Mouse (Mus musculus) forebrain, embryonic 12.5 days (tissue): ENCODE data around the gene Srrm3. TPM values are rescaled to one million over a fixed set of nuclear protein-coding genes. Genes with fewer than 3 reads are reported as not detected.

Experiments
- ATAC-seq: fragments of 200-750 bp; cut with Nextera tagmentation; 2 replicates; pipeline ENCODE4 v1.8.0; 2017; ENCODE audit warnings: moderate TSS enrichment; ENCODE audit not compliant: low FRiP score
- H3K27ac ChIP-seq: fragments of 300-500 bp; sonication (generic); 2 replicates; pipeline ENCODE4 v1.5.1; 2016; ENCODE audit warnings: mild to moderate bottlenecking
- H3K27me3 ChIP-seq: fragments of 300-500 bp; sonication (generic); 2 replicates; pipeline ENCODE4 v1.6.1; 2016; ENCODE audit warnings: mild to moderate bottlenecking
- H3K36me3 ChIP-seq: fragments of 300-500 bp; sonication (generic); replicated peaks from 2 replicates; pipeline ENCODE4 v1.6.1; 2016; ENCODE audit warnings: mild to moderate bottlenecking
- H3K4me1 ChIP-seq: fragments of 300-500 bp; sonication (generic); 2 replicates; pipeline ENCODE4 v1.6.1; 2016
- H3K4me2 ChIP-seq: fragments of 300-500 bp; sonication (generic); 2 replicates; pipeline ENCODE4 v1.6.1; 2016; ENCODE audit warnings: mild to moderate bottlenecking, moderate library complexity
- H3K4me3 ChIP-seq: fragments of 300-500 bp; sonication (generic); replicated peaks from 2 replicates; pipeline ENCODE4 v1.5.1; 2016; ENCODE audit warnings: mild to moderate bottlenecking
- H3K9ac ChIP-seq: fragments of 300-500 bp; sonication (generic); 2 replicates; pipeline ENCODE4 v1.6.1; 2016; ENCODE audit warnings: mild to moderate bottlenecking
- H3K9me3 ChIP-seq: fragments of 300-500 bp; sonication (generic); 2 replicates; pipeline ENCODE4 v1.6.1; 2016
- WGBS: fragments of 180-500 bp; shearing (Covaris S2); methylation state at CpG from one replicate; pipeline ENCODE4 v1.1.7; 2016; 5-methylcytosine and 5-hydroxymethylcytosine counted together
- polyA plus RNA-seq: library from polyadenylated mRNA; unstranded; fragments of >200 nt; fragmentation: Nextera tagmentation; extraction: Ambion mirVana; gene quantifications from 2 replicates; pipeline ENCODE4 v1.2.1, GENCODE M21; 2016

Gene Srrm3
- polyA plus RNA-seq, 1 experiment from 2014 or later = 37.6 TPM

GRCm38 (mm10) chr5:135877180-135877579 lies 70.5 kb downstream of the Srrm3 start:
- Histone ChIP-seq H3K36me3 (no peaks in the 10 kb centered on the region), H3K4me2 (peak overlapping the region; percentile 58), H3K4me1 (peaks cover 23% of the 10 kb centered on the region), H3K9ac (no peak overlapping the region), H3K4me3 (peak overlapping the region; percentile 36; the same call in 1 of the 2 replicates), H3K27me3 (peaks cover 29% of the 10 kb centered on the region), H3K27ac (no peak overlapping the region), H3K9me3 (no peaks in the 10 kb centered on the region)
- WGBS = 25% methylated on average over 8 of the region's 8 CpGs
- no peak for ATAC-seq

DNA sequence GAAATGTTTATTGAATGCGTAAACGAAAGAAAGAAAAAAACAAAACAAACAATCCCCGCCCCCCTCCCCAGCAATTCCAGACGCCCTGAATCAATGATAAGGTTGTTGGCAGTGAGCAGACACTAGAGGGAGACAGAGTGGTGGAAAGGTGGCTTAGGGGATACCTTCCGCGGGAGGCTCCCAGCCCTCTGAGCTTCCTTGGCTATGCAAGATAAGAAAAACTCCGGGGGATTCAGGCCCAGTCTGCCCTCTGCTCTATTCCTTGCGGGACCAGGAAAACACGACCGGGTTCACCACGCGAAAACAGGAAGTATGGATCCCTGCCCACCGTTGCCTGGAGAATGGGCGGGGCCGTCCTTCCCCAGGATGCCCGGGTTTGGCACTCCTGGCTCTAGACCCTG lies 71.1 kb downstream of the Srrm3 start:
- H3K9me3 ChIP-seq = no peaks in the 10 kb centered on the region
- H3K9ac ChIP-seq = peak overlapping the region; percentile 51; the same call in 1 of the 2 replicates
- ATAC-seq = peak; percentile 62; the same call in 1 of the 2 replicates
- H3K4me1 ChIP-seq = peaks cover 22% of the 10 kb centered on the region
- H3K4me3 ChIP-seq = peak overlapping the region; percentile 36
- no peak overlapping the region for H3K27ac ChIP-seq
- WGBS = under 1% methylated on average over 16 of the region's 16 CpGs
- peak overlapping the region; percentile 58 for H3K4me2 ChIP-seq
- peaks cover 24% of the 10 kb centered on the region for H3K27me3 ChIP-seq
- H3K36me3 ChIP-seq = no peaks in the 10 kb centered on the region

DNA sequence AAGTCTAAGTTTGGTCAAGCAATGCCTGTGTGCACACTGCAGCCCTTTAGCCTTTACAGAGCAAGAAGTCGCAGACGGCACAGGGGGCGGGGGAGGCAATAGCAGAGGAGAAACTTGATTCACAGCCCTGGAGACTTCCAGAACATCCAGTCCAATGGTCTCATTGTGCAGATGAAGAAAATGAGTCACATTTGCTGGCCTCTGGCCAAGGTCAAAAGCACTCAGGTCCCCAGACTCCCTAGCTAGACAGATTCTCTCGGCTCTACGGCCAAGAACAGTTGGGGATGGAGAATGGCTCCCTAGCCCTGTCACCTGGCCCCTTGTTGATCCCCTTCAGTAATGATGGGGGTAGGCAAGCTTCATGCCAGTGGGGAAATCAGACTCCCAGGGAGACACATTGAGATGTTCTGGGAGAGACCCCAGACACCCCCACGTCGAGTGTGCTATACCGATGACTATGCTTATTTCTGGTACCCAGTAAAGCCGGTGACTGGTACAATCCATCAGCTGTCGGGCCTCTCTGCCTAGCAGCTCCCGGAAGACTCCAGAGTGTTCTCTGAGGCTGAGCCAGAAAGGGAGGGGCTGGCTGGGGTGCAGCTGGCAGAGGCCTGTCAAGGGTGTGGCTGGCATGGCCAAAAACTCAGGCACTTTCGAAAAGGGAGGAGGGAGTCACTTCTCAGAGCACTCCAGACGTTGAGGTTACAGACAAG lies 72.9 kb downstream of the Srrm3 start:
- no peaks in the 10 kb centered on the region for H3K9me3 ChIP-seq

GRCm38 (mm10) chr5:135884641-135885040 lies 78.0 kb downstream of the Srrm3 start:
- H3K9ac ChIP-seq = no peak overlapping the region
- peaks cover 18% of the 10 kb centered on the region for H3K4me1 ChIP-seq
- H3K27me3 ChIP-seq = peaks cover 38% of the 10 kb centered on the region
- no peaks in the 10 kb centered on the region for H3K9me3 ChIP-seq
- ATAC-seq = no peak
- WGBS = 70% methylated on average over 6 of the region's 6 CpGs
- no peak overlapping the region for H3K4me2 ChIP-seq
- H3K4me3 ChIP-seq = no peak overlapping the region
- no peaks in the 10 kb centered on the region for H3K36me3 ChIP-seq
- H3K27ac ChIP-seq = no peak overlapping the region

More for the DNA sequence above, 72.9 kb downstream of the Srrm3 start:
- Histone ChIP-seq H3K4me1 (peaks cover 17% of the 10 kb centered on the region), H3K36me3 (no peaks in the 10 kb centered on the region), H3K4me2 (no peak overlapping the region), H3K4me3 (no peak overlapping the region), H3K27me3 (peaks cover 8% of the 10 kb centered on the region), H3K27ac (no peak overlapping the region), H3K9ac (no peak overlapping the region)
- ATAC-seq = no peak
- WGBS = 66% methylated on average over 13 of the region's 13 CpGs

GRCm38 (mm10) chr5:135887675-135888102 lies 81.0 kb downstream of the Srrm3 start, which contains the start of gene Hspb1:
TSS of gene Hspb1 (plus strand) at chr5:135887919.
- WGBS = 3% methylated on average over 24 of the region's 24 CpGs
- Histone ChIP-seq H3K27ac (no peak within 1 kb of the TSS), H3K36me3 (no peaks in the 10 kb centered on the region), H3K27me3 (peaks cover 62% of the 10 kb centered on the region), H3K4me3 (peak within 1 kb of the TSS; percentile 24), H3K4me2 (peak within 1 kb of the TSS; percentile 43), H3K4me1 (peaks cover 14% of the 10 kb centered on the region), H3K9me3 (no peaks in the 10 kb centered on the region), H3K9ac (no peak within 1 kb of the TSS)
- no peak for ATAC-seq

DNA sequence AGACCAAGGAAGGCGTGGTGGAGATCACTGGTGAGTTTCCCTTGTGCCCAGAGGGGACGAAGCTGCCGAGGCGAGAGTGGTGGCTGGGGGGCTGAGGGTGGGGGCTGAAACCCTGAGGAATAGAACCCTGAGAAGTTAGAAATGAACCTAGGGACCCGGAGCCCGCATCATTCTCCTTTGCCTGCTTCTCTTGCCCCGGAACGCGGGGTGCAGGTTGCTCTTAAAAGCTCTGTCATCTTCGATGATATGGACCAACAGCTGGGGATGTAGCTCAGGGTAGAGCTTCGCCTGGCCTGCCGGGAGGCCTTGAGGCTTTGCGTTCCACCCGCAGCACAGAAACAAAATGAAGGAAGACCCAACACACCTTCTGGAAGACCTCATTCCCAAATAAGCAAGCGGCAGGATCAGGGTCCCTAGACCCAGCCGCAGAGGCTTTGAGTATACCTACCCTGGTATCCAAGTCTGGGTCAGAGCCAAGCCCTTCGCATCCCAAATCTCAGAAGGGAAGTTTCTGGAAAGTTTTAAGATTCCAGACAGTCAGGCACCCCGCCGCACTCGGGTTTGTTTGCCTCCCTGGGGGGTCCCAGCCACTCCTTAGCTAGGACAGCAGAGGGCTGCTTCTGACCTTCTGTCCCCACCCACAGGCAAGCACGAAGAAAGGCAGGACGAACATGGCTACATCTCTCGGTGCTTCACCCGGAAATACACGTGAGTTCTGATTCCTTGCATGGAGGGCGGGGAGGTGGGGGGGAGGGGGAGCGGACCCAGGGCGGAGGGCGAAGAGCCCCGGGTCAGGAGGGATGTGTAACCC lies 81.9 kb downstream of the Srrm3 start:
- 5% methylated on average over 30 of the region's 30 CpGs for WGBS
- no peaks in the 10 kb centered on the region for H3K9me3 ChIP-seq
- H3K36me3 ChIP-seq = no peaks in the 10 kb centered on the region
- H3K4me1 ChIP-seq = peaks cover 14% of the 10 kb centered on the region
- no peak overlapping the region for H3K9ac ChIP-seq
- peak overlapping the region; percentile 27; the same call in 1 of the 2 replicates for H3K4me2 ChIP-seq
- H3K27me3 ChIP-seq = peaks cover 62% of the 10 kb centered on the region
- H3K27ac ChIP-seq = no peak overlapping the region
- no peak for ATAC-seq
- H3K4me3 ChIP-seq = peak overlapping the region; percentile 16; the same call in 1 of the 2 replicates

DNA sequence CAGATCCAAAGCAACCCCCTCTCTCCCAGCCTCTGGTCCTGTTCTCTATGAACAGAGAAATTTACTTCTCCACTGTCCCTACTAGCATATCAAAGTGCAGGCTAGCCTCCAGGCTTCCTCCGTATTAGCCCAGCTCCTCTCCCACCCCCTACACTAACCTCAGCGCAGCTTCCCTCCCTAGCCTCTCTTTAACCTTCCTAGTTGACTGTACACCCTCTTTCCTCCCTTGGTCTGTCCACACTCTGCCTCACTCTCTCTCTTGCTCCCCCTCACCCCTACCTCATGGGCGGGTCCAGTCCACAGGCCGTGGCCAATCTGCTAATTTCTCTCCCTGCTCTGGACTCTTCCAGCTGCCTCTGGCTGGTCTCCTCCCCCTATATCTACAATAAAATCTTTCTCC lies 83.6 kb downstream of the Srrm3 start:
- Histone ChIP-seq H3K4me1 (peaks cover 14% of the 10 kb centered on the region), H3K36me3 (no peaks in the 10 kb centered on the region), H3K9me3 (no peaks in the 10 kb centered on the region), H3K27me3 (peaks cover 62% of the 10 kb centered on the region), H3K9ac (no peak overlapping the region), H3K4me3 (no peak overlapping the region), H3K4me2 (no peak overlapping the region), H3K27ac (no peak overlapping the region)
- WGBS = 62% methylated on average over 4 of the region's 4 CpGs
- no peak for ATAC-seq

- WGBS = 66% methylated on average over 3 of the region's 3 CpGs
- Histone ChIP-seq H3K9ac (no peak overlapping the region), H3K27me3 (peaks cover 56% of the 10 kb centered on the region)
These were observed 84.2 kb downstream of the Srrm3 start for GRCm38 (mm10) chr5:135890920-135891319.

GRCm38 (mm10) chr5:135892589-135893351 lies 86.1 kb downstream of the Srrm3 start:
- no peak for ATAC-seq
- 52% methylated on average over 9 of the region's 9 CpGs for WGBS

More at GRCm38 (mm10) chr5:135890920-135891319, 84.2 kb downstream of the Srrm3 start:
- Histone ChIP-seq H3K4me3 (no peak overlapping the region), H3K4me2 (no peak overlapping the region), H3K36me3 (no peaks in the 10 kb centered on the region), H3K27ac (no peak overlapping the region), H3K4me1 (peaks cover 14% of the 10 kb centered on the region), H3K9me3 (no peaks in the 10 kb centered on the region)
- no peak for ATAC-seq

DNA sequence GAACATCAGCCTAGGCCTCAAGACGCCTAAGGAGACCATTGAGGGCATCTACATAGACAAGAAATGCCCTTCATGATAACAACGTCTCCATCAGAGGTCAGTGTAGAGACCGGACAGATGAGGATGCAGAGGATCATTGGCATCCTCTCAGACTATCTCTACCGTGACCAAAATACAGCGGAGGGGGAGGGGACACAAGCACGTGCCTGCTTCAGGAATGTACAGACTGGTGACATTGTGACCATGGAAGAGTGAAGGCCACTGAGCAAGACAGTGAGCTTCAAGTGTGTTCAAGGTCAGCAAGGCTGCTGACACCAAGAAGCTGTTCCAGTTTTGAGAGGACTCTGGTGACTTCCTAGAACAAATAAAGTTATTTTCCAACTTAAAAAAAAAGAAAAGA lies 88.3 kb downstream of the Srrm3 start:
- Histone ChIP-seq H3K36me3 (no peaks in the 10 kb centered on the region), H3K4me2 (no peak overlapping the region), H3K4me1 (no peaks in the 10 kb centered on the region), H3K27me3 (peaks cover 25% of the 10 kb centered on the region), H3K4me3 (no peak overlapping the region), H3K9ac (no peak overlapping the region), H3K27ac (no peak overlapping the region), H3K9me3 (no peaks in the 10 kb centered on the region)
- 88% methylated on average over 6 of the region's 6 CpGs for WGBS
- no peak for ATAC-seq

More at GRCm38 (mm10) chr5:135892589-135893351, 86.1 kb downstream of the Srrm3 start:
- H3K4me1 ChIP-seq = peaks cover 10% of the 10 kb centered on the region
- no peaks in the 10 kb centered on the region for H3K36me3 ChIP-seq
- no peak overlapping the region for H3K9ac ChIP-seq
- no peaks in the 10 kb centered on the region for H3K9me3 ChIP-seq
- peaks cover 44% of the 10 kb centered on the region for H3K27me3 ChIP-seq
- no peak overlapping the region for H3K4me2 ChIP-seq
- no peak overlapping the region for H3K27ac ChIP-seq
- H3K4me3 ChIP-seq = no peak overlapping the region

- 16% methylated on average over 3 of the region's 3 CpGs for WGBS
- no peaks in the 10 kb centered on the region for H3K36me3 ChIP-seq
- no peak for ATAC-seq
- peaks cover 1% of the 10 kb centered on the region; the same call in 1 of the 2 replicates for H3K4me1 ChIP-seq
- H3K4me2 ChIP-seq = no peak overlapping the region
- no peaks in the 10 kb centered on the region for H3K27me3 ChIP-seq
- H3K9ac ChIP-seq = no peak overlapping the region
- no peaks in the 10 kb centered on the region for H3K9me3 ChIP-seq
- H3K27ac ChIP-seq = no peak overlapping the region
- H3K4me3 ChIP-seq = no peak overlapping the region
These were observed 91.3 kb downstream of the Srrm3 start for GRCm38 (mm10) chr5:135898028-135898427.

GRCm38 (mm10) chr5:135898995-135899394 lies 92.3 kb downstream of the Srrm3 start:
- ATAC-seq = no peak
- Histone ChIP-seq H3K4me1 (peaks cover 11% of the 10 kb centered on the region), H3K4me3 (no peak overlapping the region)

More at GRCm38 (mm10) chr5:135898995-135899394, 92.3 kb downstream of the Srrm3 start:
- no peak overlapping the region for H3K27ac ChIP-seq
- H3K27me3 ChIP-seq = no peaks in the 10 kb centered on the region
- no peaks in the 10 kb centered on the region for H3K9me3 ChIP-seq
- H3K9ac ChIP-seq = no peak overlapping the region
- H3K4me2 ChIP-seq = no peak overlapping the region
- WGBS = 84% methylated on average over 4 of the region's 4 CpGs
- no peaks in the 10 kb centered on the region for H3K36me3 ChIP-seq
